Comparison of ENCODE assay signal across 14 mouse cellular contexts in genomic region chr4:142688241-142688640, GRCm38 (mm10).
"Had no signal": no experiment of that assay in that cellular context is flagged by ENCODE, and none has a peak within 500 bp of the region (broad histone marks: within the 10 kb centered on the region; RNA-seq: fewer than 3 reads in every experiment).

No protein-coding gene starts in this region.

- DNase-seq: gastrocnemius, adult 2 months; gastrocnemius, postnatal 10 days; gastrocnemius, postnatal 25 days; heart, adult 2 months; heart, postnatal 4 days; kidney, adult 11 months; kidney, adult 2 months; kidney, adult 9 months; kidney, postnatal 14 days; kidney, postnatal 36 days; layer of hippocampus, postnatal 36 days had no signal

- ATAC-seq: hindbrain, embryonic 16.5 days; intestine, embryonic 16.5 days; liver, embryonic 12.5 days had no signal
